Mouse (Mus musculus): ENCODE data around the gene Ankra2.
A peak's percentile ranks its signal among the peaks of the same experiment; 100 is the strongest.

The Ankra2 gene

DNA sequence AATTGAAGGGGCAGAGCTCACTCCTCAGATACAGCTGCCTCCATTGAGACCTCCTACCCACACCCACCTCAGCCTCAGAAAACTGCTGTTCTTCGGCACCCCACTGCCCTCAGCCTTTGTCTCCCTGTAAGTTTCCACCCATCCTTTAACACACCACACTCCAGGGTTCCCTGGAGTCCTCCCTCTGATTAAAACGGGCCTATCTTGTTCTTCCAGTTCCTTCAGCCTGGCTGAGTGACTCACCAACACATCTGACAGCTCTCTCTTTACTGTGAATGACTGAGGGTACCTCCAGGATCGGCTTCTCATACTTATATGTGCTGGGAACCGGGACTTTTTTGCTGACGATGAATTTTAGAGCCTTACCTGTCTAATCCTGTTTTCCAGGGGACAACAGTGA is 33.2 kb downstream of the Ankra2 start:
- peak; percentile 46 for DNase-seq

DNA sequence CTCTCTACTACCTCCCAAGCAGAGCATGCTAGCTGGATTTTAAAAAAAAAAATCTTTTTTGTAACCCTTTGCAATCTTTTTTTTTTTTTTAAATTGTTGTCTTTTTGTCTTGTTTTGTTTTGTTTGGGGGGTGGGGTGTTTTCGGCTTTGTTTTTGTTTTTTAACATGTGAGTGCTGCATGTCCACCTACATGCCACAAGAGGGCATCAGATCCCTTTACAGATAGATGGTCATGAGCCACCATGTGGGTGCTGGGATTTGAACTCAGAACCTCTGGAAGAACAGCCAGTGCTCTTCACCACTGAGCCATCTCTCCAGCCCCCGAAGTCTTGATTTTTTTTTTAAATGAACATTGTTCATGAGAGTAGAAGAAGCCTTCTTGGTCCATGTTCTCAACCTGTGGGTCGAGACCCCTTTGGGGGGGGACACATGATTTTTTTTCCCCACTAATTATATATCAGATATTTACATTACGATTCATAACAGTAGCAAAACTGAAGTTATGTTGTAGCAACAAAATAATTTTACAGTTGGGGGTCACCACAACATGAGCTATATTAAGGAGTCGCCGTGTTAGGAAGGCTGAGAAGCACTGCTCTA is 35.1 kb downstream of the Ankra2 start:
- peak; percentile 33 for DNase-seq

DNA sequence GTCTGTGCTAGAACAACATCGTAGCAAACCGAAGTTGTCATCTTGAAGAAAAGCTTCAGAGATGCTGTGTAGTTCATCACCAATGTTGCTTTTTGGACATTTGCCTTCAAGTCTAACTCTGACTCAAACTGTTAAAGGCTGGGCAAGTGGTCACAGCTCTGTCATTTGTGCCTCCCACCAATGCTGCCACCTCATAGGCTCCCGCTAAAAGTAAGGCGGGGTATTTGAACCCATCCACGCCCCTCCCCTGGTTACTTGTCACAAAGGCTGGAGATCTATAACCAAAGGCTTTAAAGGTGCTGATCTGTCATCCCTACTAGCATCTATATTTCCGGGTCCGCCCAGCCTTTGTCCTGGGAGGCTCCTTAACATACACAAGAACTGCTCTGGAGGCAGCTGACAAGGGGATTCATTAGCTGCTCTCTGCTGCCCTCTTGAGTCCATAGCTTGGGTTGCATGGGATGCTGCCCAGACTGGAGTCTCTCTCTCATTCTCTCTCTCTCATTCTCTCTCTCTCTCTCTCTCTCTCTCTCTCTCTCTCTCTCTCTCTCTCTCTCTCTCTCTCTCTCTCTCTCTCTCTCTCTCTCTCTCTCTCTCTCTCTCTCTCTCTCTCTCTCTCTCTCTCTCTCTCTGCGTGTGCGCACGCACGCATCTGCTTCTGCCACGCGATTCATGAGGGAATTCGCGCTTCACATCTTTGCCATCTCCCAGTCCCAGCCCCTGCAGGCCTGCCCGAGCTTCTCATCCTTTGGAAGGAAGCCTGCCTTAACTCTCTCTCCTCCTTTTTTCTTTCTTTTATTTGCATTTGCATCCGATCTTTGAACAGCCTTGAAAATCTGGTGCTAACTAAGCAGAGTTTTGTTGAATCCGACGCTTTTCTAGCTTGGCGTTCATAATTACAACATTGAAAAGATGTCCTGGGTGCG is 36.2 kb downstream of the Ankra2 start:
- DNase-seq: peak; percentile 94

DNA sequence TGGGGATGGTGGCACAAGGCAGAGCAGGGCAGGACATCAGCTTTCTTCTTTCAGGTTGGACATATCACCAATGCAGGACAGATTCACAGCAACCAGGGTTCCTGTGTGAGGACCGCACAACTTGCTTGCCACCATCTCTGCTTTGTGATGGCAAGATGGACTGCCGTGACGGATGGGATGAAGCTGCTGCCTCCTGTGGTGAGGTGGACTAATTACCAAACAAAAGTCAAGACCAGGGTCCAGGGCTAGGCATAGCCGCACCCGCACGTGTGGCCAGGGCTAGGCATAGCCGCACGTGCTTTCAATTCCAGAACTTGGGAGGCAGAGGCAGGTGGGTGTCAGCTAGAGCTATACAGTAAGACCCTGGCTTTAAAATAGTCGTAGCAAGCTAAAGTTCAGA is 42.4 kb downstream of the Ankra2 start:
- DNase-seq: peak; percentile 73

DNA sequence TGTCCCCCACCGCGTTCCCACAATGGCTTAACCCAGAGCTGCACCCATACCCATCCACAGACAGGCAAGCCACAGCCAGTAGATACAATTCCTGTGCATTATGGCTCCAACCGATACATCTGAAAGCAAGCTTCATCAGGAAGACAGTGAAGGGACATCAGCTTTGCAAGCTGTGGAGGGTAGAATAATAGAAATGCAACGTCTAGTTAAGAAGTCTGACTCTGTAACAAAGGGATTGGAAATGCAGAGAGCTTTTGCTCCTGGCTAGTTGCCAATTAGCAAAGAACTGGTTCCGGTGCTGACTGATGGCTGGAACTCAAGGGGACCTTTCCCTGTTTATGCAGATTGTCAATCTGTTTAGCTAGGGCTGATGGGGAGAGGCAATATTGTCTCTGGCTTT is 43.5 kb downstream of the Ankra2 start:
- peak; percentile 23 for DNase-seq

DNA sequence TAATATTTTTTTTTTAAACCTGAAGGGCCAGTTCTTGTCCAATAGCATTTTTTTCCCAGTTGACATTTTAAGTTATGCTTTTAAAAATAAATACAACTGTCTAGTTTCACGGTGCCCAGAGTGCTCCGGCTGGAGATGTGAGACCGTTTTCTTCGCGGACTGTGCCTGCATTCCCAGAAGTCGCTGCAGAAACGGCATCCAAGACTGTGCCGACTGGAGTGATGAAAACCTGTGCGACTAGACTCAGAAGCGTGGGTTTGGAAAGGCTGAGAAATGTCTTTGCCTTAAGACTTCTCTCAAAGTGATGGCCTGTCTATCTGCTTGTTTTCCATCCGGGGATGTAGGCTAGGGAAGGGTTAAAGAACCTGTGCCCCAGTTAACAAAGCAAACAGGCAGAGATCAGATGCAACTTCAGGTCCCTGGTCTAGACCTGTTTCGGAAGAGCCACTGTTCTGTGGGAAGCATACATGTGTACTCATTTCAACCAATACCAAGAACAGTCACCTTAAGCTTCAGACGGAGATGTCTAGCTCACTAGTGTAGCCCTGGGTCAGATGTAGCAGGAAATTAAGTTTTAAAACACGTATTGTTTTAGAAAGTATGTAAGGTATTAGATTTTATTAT is 44.1 kb downstream of the Ankra2 start:
- DNase-seq: peak; percentile 25

DNA sequence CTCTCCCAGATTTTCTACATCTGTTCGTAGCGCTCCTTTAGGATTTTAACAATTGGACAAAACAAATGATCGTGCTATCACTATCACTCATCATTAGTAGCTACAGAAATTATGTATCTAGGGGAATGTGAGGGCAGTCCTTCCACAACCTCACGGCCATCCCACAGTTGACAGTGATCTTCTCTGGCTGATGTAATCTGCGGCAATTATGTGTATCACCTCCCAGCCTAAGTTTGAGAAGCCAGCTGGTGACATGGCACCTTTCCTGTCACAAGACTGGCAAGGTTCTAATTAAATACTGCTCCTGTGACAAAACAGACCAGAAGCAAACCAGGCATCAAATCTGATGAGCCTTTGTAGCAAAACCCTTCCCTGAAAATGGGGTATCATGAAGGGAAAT is 45.1 kb downstream of the Ankra2 start:
- peak; percentile 71 for DNase-seq

DNA sequence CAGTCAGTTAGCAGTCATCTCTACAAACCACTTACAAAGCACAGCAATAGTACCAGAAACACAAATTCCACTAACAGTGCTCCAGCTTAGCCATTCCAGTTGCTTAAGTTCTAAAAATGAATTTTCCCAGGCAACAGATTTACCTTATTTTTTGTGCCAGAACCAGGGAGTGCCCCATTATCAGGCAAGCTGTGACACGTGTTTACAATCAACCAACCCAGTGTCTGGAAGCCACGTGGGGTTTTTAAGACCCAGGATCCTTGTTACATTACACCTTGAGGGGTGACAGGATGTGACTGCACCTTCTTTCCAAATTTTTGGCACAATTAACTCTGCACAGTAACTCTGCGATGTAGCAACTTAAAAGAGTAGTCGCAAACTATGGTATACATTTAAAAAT is 45.9 kb downstream of the Ankra2 start:
- peak; percentile 70 for DNase-seq

DNA sequence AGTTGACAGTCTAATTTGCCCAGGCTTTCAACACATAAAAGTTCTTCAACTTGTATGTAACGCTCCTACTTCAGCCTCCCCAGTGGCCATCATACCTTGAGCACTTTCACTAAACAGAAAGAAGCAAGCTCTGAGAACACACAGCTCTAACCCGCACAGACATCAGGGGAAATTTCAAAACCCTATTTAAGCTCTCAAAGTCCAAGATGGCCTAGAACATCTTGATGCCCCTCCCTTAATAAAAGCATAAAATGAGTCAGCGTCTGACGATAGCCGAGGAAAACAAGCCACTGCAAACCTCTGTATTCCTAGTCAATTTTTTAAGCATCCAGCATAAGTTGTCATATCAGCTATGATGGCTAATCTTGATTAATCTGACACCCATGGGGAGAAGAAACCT is 48.7 kb downstream of the Ankra2 start:
- peak; percentile 19 for DNase-seq

DNA sequence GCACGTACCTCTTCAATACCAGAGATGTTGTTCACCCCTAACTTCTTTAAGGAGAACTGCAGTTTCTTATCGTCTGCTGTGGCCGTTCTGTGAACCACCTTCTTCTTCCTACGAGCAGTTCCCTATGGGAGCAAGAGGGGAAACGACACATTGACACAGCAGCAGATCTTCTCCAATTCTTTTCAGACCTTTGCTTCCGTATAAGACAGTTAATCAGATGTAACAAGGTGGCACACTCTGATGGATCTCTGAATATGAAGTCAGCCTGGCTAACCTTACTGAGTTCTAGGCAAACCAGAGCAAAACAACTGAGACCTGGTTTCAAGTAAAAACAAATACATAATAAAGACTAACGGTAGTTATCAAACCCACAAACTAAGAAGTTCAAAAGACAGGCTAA is 50.8 kb downstream of the Ankra2 start:
- DNase-seq: peak; percentile 49

DNA sequence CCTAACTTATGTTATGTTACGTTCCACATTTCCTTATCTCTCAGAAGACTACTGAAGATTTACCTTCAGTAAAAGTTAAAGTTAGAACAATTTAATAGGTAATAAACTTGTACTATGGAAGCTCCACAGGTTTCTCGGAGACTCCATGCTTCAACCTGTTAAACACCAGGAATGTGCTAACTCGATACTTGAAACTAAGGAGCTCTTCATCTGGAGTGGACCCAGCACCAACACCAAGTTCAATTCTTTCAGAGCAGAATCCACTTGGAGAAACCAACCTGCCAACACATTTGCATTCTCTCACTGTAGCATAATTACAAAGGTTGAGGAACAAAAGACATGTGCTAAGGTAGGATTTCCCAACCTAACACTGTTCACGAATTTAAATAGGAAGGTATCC is 52.2 kb downstream of the Ankra2 start:
- peak; percentile 9 for DNase-seq

DNA sequence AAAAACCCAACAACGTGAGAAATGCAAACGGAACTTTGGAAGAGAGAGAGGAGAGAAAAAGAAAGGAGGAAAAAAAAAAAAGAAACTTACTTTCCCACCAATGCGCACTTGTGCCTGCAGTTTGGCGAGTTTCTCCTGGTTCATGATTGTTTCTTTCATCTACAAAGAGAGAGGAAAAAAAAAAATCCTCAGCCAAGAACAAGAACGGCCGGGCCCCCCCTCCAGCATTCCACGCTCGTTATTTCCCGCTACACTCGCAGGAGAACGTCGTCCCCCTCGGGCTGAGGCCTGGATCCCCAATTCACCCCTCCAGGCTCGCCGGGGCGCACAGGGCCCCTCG is 53.2 kb downstream of the Ankra2 start:
- no peak for DNase-seq

DNA sequence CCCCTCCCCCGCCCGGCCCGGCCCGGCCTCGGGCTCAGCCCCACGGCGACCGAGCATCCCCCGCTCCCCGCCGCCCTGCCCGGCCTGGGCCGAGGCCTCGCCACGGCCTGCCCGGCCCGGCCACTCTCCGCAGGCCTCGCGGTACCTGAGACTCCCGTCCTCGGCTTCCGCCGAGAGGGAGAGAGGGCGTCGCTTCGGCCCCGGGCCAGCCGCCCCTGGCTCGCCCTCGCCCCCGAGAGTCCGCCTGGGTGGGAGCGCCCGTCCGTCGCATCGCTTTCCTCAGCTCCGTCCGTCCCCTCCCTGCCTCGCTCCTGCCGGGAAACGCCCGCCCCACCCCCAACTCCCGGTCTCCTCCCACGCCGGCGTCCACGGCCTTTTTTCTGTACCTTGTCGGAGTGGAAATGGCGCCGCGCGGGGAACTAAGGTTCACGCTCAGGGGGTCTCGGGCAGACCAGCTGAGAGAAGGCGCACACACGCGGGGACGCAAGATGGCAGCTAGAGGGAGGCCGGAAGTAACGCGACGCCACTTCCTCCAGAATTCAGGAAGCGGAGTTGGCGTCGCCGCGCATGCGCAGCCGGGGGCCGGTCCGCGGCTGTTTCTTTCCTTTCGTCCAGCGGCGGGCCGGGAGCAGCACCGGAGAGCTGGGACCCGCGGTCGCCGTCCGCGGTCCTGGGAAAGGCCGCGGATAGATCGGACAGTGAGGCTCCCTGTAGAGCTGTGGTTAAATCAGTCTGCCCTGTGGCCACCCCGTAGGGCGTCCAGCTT is 53.8 kb downstream of the Ankra2 start, which contains the start of gene Btf3:
Gene Btf3, minus strand, starts transcription at position 527 of the 766 bp plus-strand sequence.
- DNase-seq: peak; percentile 99

DNA sequence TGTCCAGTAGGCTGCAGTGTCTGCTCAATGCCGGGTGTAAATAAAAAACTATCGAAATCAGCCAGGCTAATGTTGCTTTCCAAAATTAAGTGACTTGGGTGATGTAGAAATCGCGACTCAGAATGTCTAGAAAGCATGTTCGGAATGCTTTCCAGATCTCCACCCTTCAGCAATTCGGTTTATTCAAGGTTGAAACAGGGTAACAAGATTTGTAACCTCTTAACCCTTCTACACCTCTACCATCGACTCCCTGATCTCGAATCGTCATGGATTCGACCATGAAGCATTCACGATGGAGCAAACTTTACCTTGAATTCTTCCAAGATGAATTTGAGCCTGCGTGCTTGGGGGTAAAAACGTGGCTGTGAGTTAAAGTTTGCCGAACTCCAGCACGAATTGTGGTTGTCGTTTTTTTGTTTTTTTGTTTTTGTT is 54.4 kb downstream of the Ankra2 start:
- DNase-seq: no peak

DNA sequence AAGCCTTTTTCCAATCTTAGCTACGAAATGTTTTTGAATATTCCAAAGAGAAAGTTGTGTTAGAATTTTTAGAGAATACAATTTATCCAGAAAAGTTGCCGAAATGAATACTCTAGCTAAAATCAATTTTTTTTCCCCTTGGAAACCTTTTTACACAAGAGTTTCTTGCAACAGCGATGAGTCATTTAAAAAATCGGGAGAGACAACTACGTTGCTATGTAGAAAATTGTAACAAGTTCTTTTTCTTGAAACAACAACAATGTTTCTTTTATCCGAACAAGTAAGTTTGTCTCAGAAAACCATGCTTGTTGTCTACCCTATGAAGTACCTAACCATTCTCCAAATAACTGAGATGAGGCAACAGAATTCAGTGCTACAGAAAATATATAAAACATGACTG is 55.0 kb downstream of the Ankra2 start:
- no peak for DNase-seq

All from heart, adult 11 months (tissue).